Mouse (Mus musculus): ENCODE measurements around the gene Marveld2. TPM values are rescaled to one million over a fixed set of nuclear protein-coding genes. Genes with fewer than 3 reads are reported as not detected.

Gene Marveld2
- polyA plus RNA-seq, 1 experiment from 2014 or later = 16.8 TPM

GRCm38 (mm10) chr13:100557011-100557410 lies 59.8 kb downstream of the Marveld2 start:
- ATAC-seq (ENCODE audit: insufficient number of reproducible peaks, insufficient read depth, low FRiP score, low read depth) = no peak
- WGBS = 66% methylated on average over 4 of the region's 4 CpGs

GRCm38 (mm10) chr13:100553042-100553437 lies 63.7 kb downstream of the Marveld2 start:
- WGBS = 4% methylated on average over 12 of the region's 12 CpGs
- ATAC-seq (ENCODE audit: insufficient number of reproducible peaks, insufficient read depth, low FRiP score, low read depth) = no peak
- H3K9ac ChIP-seq (replicated peaks; ENCODE audit: low read depth, low read length) = peak overlapping the region; percentile 57; the same call in 1 of the 2 replicates

More at GRCm38 (mm10) chr13:100557011-100557410, 59.8 kb downstream of the Marveld2 start:
- H3K4me1 ChIP-seq (ENCODE audit: control insufficient read depth, insufficient read depth, low read length) = no peaks in the 10 kb centered on the region
- H3K4me3 ChIP-seq (ENCODE audit: low read depth, low read length) = no peak overlapping the region
- peaks cover 13% of the 10 kb centered on the region for H3K27me3 ChIP-seq (ENCODE audit: control insufficient read depth, insufficient read depth, low read length)
- H3K9ac ChIP-seq (replicated peaks; ENCODE audit: low read depth, low read length) = no peak overlapping the region
- H3K9me3 ChIP-seq (ENCODE audit: control insufficient read depth, low read depth, low read length) = no peaks in the 10 kb centered on the region
- H3K36me3 ChIP-seq (ENCODE audit: control insufficient read depth, insufficient read depth, low read length) = no peaks in the 10 kb centered on the region
- no peak overlapping the region for H3K27ac ChIP-seq (ENCODE audit: low read length)
- no peak overlapping the region for H3K4me2 ChIP-seq (replicated peaks; ENCODE audit: low read depth, low read length)

GRCm38 (mm10) chr13:100552369-100553041 lies 64.3 kb downstream of the Marveld2 start, which contains the start of gene Ocln:
Ocln (minus strand) TSS chr13:100552718.
- Histone ChIP-seq H3K27me3 (ENCODE audit: control insufficient read depth, insufficient read depth, low read length) (peaks cover 24% of the 10 kb centered on the region), H3K27ac (ENCODE audit: low read length) (peak within 1 kb of the TSS; percentile 80), H3K4me3 (ENCODE audit: low read depth, low read length) (peak within 1 kb of the TSS; percentile 66), H3K9me3 (ENCODE audit: control insufficient read depth, low read depth, low read length) (no peaks in the 10 kb centered on the region), H3K4me1 (ENCODE audit: control insufficient read depth, insufficient read depth, low read length) (no peaks in the 10 kb centered on the region; the same call in 1 of the 2 replicates), H3K4me2 (replicated peaks; ENCODE audit: low read depth, low read length) (peak within 1 kb of the TSS; percentile 93), H3K36me3 (ENCODE audit: control insufficient read depth, insufficient read depth, low read length) (no peaks in the 10 kb centered on the region), H3K9ac (replicated peaks; ENCODE audit: low read depth, low read length) (peak within 1 kb of the TSS; percentile 57)
- ATAC-seq (ENCODE audit: insufficient number of reproducible peaks, insufficient read depth, low FRiP score, low read depth) = peak; percentile 88
- WGBS = under 1% methylated on average over 45 of the region's 45 CpGs

More at GRCm38 (mm10) chr13:100553042-100553437, 63.7 kb downstream of the Marveld2 start:
- H3K36me3 ChIP-seq (ENCODE audit: control insufficient read depth, insufficient read depth, low read length) = no peaks in the 10 kb centered on the region
- H3K4me3 ChIP-seq (ENCODE audit: low read depth, low read length) = peak overlapping the region; percentile 66
- H3K27ac ChIP-seq (ENCODE audit: low read length) = peak overlapping the region; percentile 80; the same call in 1 of the 2 replicates
- peak overlapping the region; percentile 93 for H3K4me2 ChIP-seq (replicated peaks; ENCODE audit: low read depth, low read length)
- H3K4me1 ChIP-seq (ENCODE audit: control insufficient read depth, insufficient read depth, low read length) = no peaks in the 10 kb centered on the region; the same call in 1 of the 2 replicates
- H3K9me3 ChIP-seq (ENCODE audit: control insufficient read depth, low read depth, low read length) = no peaks in the 10 kb centered on the region
- peaks cover 24% of the 10 kb centered on the region for H3K27me3 ChIP-seq (ENCODE audit: control insufficient read depth, insufficient read depth, low read length)

GRCm38 (mm10) chr13:100552009-100552368 lies 64.8 kb downstream of the Marveld2 start:
- ATAC-seq (ENCODE audit: insufficient number of reproducible peaks, insufficient read depth, low FRiP score, low read depth) = 0 out of 2 replicates have a peak, but pooled peaks have one; percentile 3
- H3K27ac ChIP-seq (ENCODE audit: low read length) = peak overlapping the region; percentile 80
- H3K27me3 ChIP-seq (ENCODE audit: control insufficient read depth, insufficient read depth, low read length) = peaks cover 24% of the 10 kb centered on the region
- H3K36me3 ChIP-seq (ENCODE audit: control insufficient read depth, insufficient read depth, low read length) = no peaks in the 10 kb centered on the region
- peak overlapping the region; percentile 57 for H3K9ac ChIP-seq (replicated peaks; ENCODE audit: low read depth, low read length)
- H3K4me1 ChIP-seq (ENCODE audit: control insufficient read depth, insufficient read depth, low read length) = no peaks in the 10 kb centered on the region; the same call in 1 of the 2 replicates
- no peaks in the 10 kb centered on the region for H3K9me3 ChIP-seq (ENCODE audit: control insufficient read depth, low read depth, low read length)
- under 1% methylated on average over 32 of the region's 35 CpGs for WGBS
- H3K4me3 ChIP-seq (ENCODE audit: low read depth, low read length) = peak overlapping the region; percentile 66
- peak overlapping the region; percentile 93 for H3K4me2 ChIP-seq (replicated peaks; ENCODE audit: low read depth, low read length)

- peak overlapping the region; percentile 66 for H3K4me3 ChIP-seq (ENCODE audit: low read depth, low read length)
- H3K27ac ChIP-seq (ENCODE audit: low read length) = peak overlapping the region; percentile 80
- peaks cover 24% of the 10 kb centered on the region for H3K27me3 ChIP-seq (ENCODE audit: control insufficient read depth, insufficient read depth, low read length)
- H3K4me1 ChIP-seq (ENCODE audit: control insufficient read depth, insufficient read depth, low read length) = no peaks in the 10 kb centered on the region; the same call in 1 of the 2 replicates
- no peaks in the 10 kb centered on the region for H3K9me3 ChIP-seq (ENCODE audit: control insufficient read depth, low read depth, low read length)
- ATAC-seq (ENCODE audit: insufficient number of reproducible peaks, insufficient read depth, low FRiP score, low read depth) = no peak
- H3K9ac ChIP-seq (replicated peaks; ENCODE audit: low read depth, low read length) = peak overlapping the region; percentile 57
- WGBS = 1% methylated on average over 41 of the region's 41 CpGs
- H3K4me2 ChIP-seq (replicated peaks; ENCODE audit: low read depth, low read length) = peak overlapping the region; percentile 93
- H3K36me3 ChIP-seq (ENCODE audit: control insufficient read depth, insufficient read depth, low read length) = no peaks in the 10 kb centered on the region
These were observed 65.3 kb downstream of the Marveld2 start for GRCm38 (mm10) chr13:100551371-100552008.

- Histone ChIP-seq H3K36me3 (ENCODE audit: control insufficient read depth, insufficient read depth, low read length) (no peaks in the 10 kb centered on the region), H3K4me1 (ENCODE audit: control insufficient read depth, insufficient read depth, low read length) (no peaks in the 10 kb centered on the region; the same call in 1 of the 2 replicates), H3K27ac (ENCODE audit: low read length) (no peak overlapping the region), H3K4me3 (ENCODE audit: low read depth, low read length) (no peak overlapping the region), H3K27me3 (ENCODE audit: control insufficient read depth, insufficient read depth, low read length) (peaks cover 12% of the 10 kb centered on the region), H3K9me3 (ENCODE audit: control insufficient read depth, low read depth, low read length) (no peaks in the 10 kb centered on the region), H3K9ac (replicated peaks; ENCODE audit: low read depth, low read length) (no peak overlapping the region), H3K4me2 (replicated peaks; ENCODE audit: low read depth, low read length) (no peak overlapping the region)
- no peak for ATAC-seq (ENCODE audit: insufficient number of reproducible peaks, insufficient read depth, low FRiP score, low read depth)
- WGBS = 84% methylated on average over 5 of the region's 5 CpGs
These were observed 69.5 kb downstream of the Marveld2 start for GRCm38 (mm10) chr13:100547269-100547668.

Other genes with a start within 250 kb of the Marveld2 start
- gene Naip1, start 164.1 kb downstream of the Marveld2 start, polyA plus RNA-seq (2014; fragmentation: Nextera tagmentation; extraction: Ambion mirVana) = 0.07 and 0.14 TPM in 2 replicates
- 72.8 and 75.7 TPM in 2 replicates for gene Gtf2h2, start 124.4 kb downstream of the Marveld2 start, polyA plus RNA-seq (2014; fragmentation: Nextera tagmentation; extraction: Ambion mirVana)
- gene Ocln, start 64.3 kb downstream of the Marveld2 start, polyA plus RNA-seq (2014; fragmentation: Nextera tagmentation; extraction: Ambion mirVana) = 54.5 and 57.9 TPM in 2 replicates
- 263 and 284 TPM in 2 replicates for gene Ak6, start 34.0 kb upstream of the Marveld2 start, polyA plus RNA-seq (2014; fragmentation: Nextera tagmentation; extraction: Ambion mirVana)
- 21.1 and 22.2 TPM in 2 replicates for gene Rad17, start 34.1 kb upstream of the Marveld2 start, polyA plus RNA-seq (2014; fragmentation: Nextera tagmentation; extraction: Ambion mirVana)
- gene Taf9, start 34.6 kb upstream of the Marveld2 start, polyA plus RNA-seq (2014; fragmentation: Nextera tagmentation; extraction: Ambion mirVana) = 10.7 and 11.6 TPM in 2 replicates
- 7.6 and 11.0 TPM in 2 replicates for gene Ccdc125, start 52.7 kb upstream of the Marveld2 start, polyA plus RNA-seq (2014; fragmentation: Nextera tagmentation; extraction: Ambion mirVana)
- gene Cdk7, start 114.0 kb upstream of the Marveld2 start, polyA plus RNA-seq (2014; fragmentation: Nextera tagmentation; extraction: Ambion mirVana) = 88.4 and 89.0 TPM in 2 replicates
- gene Mrps36, start 127.7 kb upstream of the Marveld2 start, polyA plus RNA-seq (2014; fragmentation: Nextera tagmentation; extraction: Ambion mirVana) = 171 and 175 TPM in 2 replicates
- 36.5 and 38.9 TPM in 2 replicates for gene Cenph, start 158.9 kb upstream of the Marveld2 start, polyA plus RNA-seq (2014; fragmentation: Nextera tagmentation; extraction: Ambion mirVana)
- gene Ccnb1, start 169.6 kb upstream of the Marveld2 start, polyA plus RNA-seq (2014; fragmentation: Nextera tagmentation; extraction: Ambion mirVana) = 221 and 246 TPM in 2 replicates
- gene Slc30a5, start 216.5 kb upstream of the Marveld2 start, polyA plus RNA-seq (2014; fragmentation: Nextera tagmentation; extraction: Ambion mirVana) = 58.4 and 62.4 TPM in 2 replicates

Measured in stomach, embryonic 14.5 days (tissue).